Mouse (Mus musculus): Measurements from ENCODE around the gene Cep164.

DNA sequence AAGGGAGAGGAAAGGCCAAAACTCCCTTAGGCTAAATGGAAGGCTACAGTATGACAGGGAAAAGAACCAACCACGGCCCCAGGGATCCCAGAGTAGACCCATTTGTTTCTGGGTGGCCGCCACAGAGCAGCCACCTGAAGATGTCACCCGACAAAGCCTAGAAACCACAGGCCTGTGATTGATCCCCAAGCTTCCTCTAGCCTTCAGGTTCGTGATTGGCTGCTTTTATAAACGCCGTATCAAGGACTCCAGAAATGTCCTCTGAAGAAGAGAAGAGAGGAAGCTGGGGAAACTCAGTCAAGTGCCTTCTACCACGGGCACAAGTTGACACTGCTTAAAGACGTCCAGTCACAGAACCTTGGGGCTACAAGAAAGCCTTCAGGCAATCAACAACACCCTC, 20.7 kb downstream of the Cep164 start:
- TF ChIP-seq EP300 (IDR thresholded peaks at IDR 0.05; ENCODE audit: low read depth in 1 of 2, low read length in 2 of 2) (no peak), CTCF (IDR thresholded peaks at IDR 0.05 in 2 of 3, conservative IDR thresholded peaks at IDR 0.05 in 1 of 3; ENCODE audit: control insufficient read depth in 1 of 3, insufficient read depth in 1 of 3, low read depth in 2 of 3, low read length in 3 of 3, poor library complexity in 1 of 3, severe bottlenecking in 1 of 3) (no peak), SMC3 (IDR thresholded peaks at IDR 0.05; ENCODE audit: low read depth, low read length) (no peak), ZMIZ1 (IDR thresholded peaks at IDR 0.05; ENCODE audit: low read depth, low read length) (no peak), CHD2 (IDR thresholded peaks at IDR 0.05; ENCODE audit: low read length) (no peak), MYC (IDR thresholded peaks at IDR 0.05; ENCODE audit: low read depth, low read length) (no peak), NELFE (IDR thresholded peaks at IDR 0.05; ENCODE audit: low read depth, low read length) (no peak), JUND (IDR thresholded peaks at IDR 0.05; ENCODE audit: low read depth, low read length) (no peak), NRF1 (IDR thresholded peaks at IDR 0.05; ENCODE audit: insufficient read depth, low read depth, low read length, poor library complexity, severe bottlenecking) (no peak), CHD1 (IDR thresholded peaks at IDR 0.05; ENCODE audit: low read depth, low read length) (no peak), ETS1 (IDR thresholded peaks at IDR 0.05; ENCODE audit: low read depth, low read length) (no peak), MAFK (IDR thresholded peaks at IDR 0.05; ENCODE audit: borderline replicate concordance, low read depth, low read length) (no peak), ZNF384 (IDR thresholded peaks at IDR 0.05; ENCODE audit: low read depth, low read length) (no peak)

Data from MEL (cell line).